Mouse (Mus musculus) liver, embryonic 14 days (tissue): ENCODE results near the gene Nr2f2. TPM values are rescaled to one million over a fixed set of nuclear protein-coding genes. Genes with fewer than 3 reads are reported as not detected.

Experiments
- polyA plus RNA-seq: library from polyadenylated mRNA; depleted of rRNA; stranded (reverse); fragments of >200 nt; gene quantifications from 2 replicates; pipeline ENCODE4 v1.2.3, GENCODE M21; 2012; rRNA removed

Gene Nr2f2
- 7.9 and 10.2 TPM in 2 replicates for polyA plus RNA-seq

DNA sequence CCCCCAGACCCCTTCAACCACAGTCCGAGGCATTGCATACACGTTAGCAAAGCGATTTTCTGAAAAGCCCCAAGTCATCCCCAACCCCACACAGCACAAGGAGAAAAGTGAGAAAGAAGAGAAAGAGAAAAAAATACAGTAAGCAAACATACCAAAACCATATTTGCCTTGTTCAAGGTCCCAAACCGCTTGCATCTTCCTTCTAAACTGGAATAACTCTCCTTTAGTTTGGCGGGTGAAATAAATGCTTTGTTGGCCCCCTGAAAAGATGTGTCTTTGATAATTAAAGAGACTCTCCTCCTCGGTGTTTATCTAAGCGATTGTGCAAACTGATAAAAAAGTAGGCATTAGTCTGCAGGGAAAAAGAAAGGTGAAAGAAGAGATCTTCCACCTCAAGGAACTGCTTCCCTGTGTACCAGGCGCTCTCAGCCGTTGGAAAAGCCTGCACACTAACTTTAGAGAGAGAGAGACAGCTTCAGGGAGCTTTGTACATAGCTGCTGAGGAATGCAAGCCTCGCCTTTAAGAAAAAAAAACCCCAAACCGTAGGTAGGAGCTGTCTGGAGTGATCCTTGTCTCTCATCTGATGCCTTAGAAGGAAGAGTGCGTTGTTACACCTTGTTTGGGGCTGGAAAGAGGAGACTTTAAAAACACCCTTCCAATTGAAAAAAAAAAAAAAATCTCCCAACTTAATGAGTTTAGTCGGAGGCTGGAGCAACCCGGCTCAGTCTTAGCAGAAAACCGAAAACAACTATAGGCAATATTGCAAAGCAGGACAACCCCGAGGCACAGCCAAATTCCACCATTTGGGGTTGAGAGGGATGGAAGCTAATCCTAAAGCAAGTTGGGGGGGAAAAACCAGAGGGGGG lies at the start of gene Nr2f2:
Gene Nr2f2 (minus strand): TSS at position 795 of the 867 bp plus-strand sequence.

